Mouse (Mus musculus): Measurements from ENCODE around the gene Exoc3l.

GRCm38 (mm10) chr8:105336373-105337130 is 40.7 kb upstream of the Exoc3l start:
- TF ChIP-seq POLR2A (IDR thresholded peaks at IDR 0.05; ENCODE audit: low read depth, low read length): no peak
- TF ChIP-seq CTCF (IDR thresholded peaks at IDR 0.05; ENCODE audit: borderline replicate concordance, insufficient read depth, low read length): no peak
